Mouse (Mus musculus) thymus, postnatal 10 days (tissue): ENCODE data around the gene Gm10203.
"Not testable (repeated sequence)": the region's sequence is repeated elsewhere in the genome, so short reads cannot be mapped to it uniquely, and the experiment has no call there.

Experiments used
- DNase-seq, 2 experiments: peaks; one replicate each; pipeline ENCODE4 v3.0.0; 2021; ENCODE audit warnings: low spot score in 2 of 2

Gm10203 gene

GRCm38 (mm10) chr6:149129870-149130269, at the start of gene Gm10203:
Gm10203 (plus strand) TSS chr6:149130170.
- not testable (repeated sequence) for DNase-seq

GRCm38 (mm10) chr6:149092406-149092805, 37.6 kb upstream of the Gm10203 start:
- DNase-seq, result no peak

GRCm38 (mm10) chr6:149093465-149093864, 36.5 kb upstream of the Gm10203 start:
- no peak for DNase-seq

- no peak for DNase-seq
These were observed 35.4 kb upstream of the Gm10203 start for GRCm38 (mm10) chr6:149094555-149094954.

GRCm38 (mm10) chr6:149095389-149095788, 34.6 kb upstream of the Gm10203 start:
- DNase-seq, result no peak

- no peak for DNase-seq
These were observed 33.7 kb upstream of the Gm10203 start for GRCm38 (mm10) chr6:149096233-149096632.

- DNase-seq, result no peak
These were observed 32.7 kb upstream of the Gm10203 start for GRCm38 (mm10) chr6:149097276-149097675.

- DNase-seq, result no peak
These were observed 31.0 kb upstream of the Gm10203 start for GRCm38 (mm10) chr6:149098993-149099392.

GRCm38 (mm10) chr6:149100174-149101075, 29.5 kb upstream of the Gm10203 start:
- DNase-seq, result peak in 1 of 2 experiments; percentile 3

GRCm38 (mm10) chr6:149101076-149101942, 28.7 kb upstream of the Gm10203 start, which contains the start of gene Dennd5b:
Dennd5b (minus strand) TSS chr6:149101680.
- peak in 1 of 2 experiments; percentile 19 for DNase-seq

GRCm38 (mm10) chr6:149101943-149102243, 28.1 kb upstream of the Gm10203 start:
- no peak for DNase-seq

- DNase-seq, result no peak
These were observed 26.5 kb upstream of the Gm10203 start for GRCm38 (mm10) chr6:149103451-149103850.

- no peak for DNase-seq
These were observed 22.4 kb upstream of the Gm10203 start for GRCm38 (mm10) chr6:149107615-149108014.

GRCm38 (mm10) chr6:149108909-149109308, 21.1 kb upstream of the Gm10203 start:
- no peak for DNase-seq

- no peak for DNase-seq
These were observed 13.0 kb upstream of the Gm10203 start for GRCm38 (mm10) chr6:149116992-149117391.

- no peak for DNase-seq
These were observed 11.0 kb upstream of the Gm10203 start for GRCm38 (mm10) chr6:149118935-149119334.

- DNase-seq, result peak in 1 of 2 experiments; percentile 51
These were observed 10.1 kb upstream of the Gm10203 start for GRCm38 (mm10) chr6:149119853-149120252.

GRCm38 (mm10) chr6:149123042-149123441, 6.9 kb upstream of the Gm10203 start:
- no peak for DNase-seq

GRCm38 (mm10) chr6:149126675-149127074, 3.3 kb upstream of the Gm10203 start:
- DNase-seq, result peak; percentile 27 to 57

GRCm38 (mm10) chr6:149131111-149131510, 1.1 kb downstream of the Gm10203 start:
- no peak for DNase-seq

- DNase-seq, result peak in 1 of 2 experiments; percentile 47
These were observed 2.5 kb downstream of the Gm10203 start for GRCm38 (mm10) chr6:149132311-149133077.
